Mouse (Mus musculus): ENCODE measurements around the gene Slc36a4.

- TF ChIP-seq USF1 (IDR thresholded peaks at IDR 0.05; ENCODE audit: low read depth) = no peak
- TF ChIP-seq POLR2A (IDR thresholded peaks at IDR 0.05; ENCODE audit: insufficient read length, low read depth) = no peak
- no peak for TF ChIP-seq E2F4 (IDR thresholded peaks at IDR 0.05; ENCODE audit: insufficient read depth)
- no peak for TF ChIP-seq MAX (IDR thresholded peaks at IDR 0.05; ENCODE audit: low read depth)
- no peak for TF ChIP-seq TCF12 (IDR thresholded peaks at IDR 0.05; ENCODE audit: insufficient read depth, poor library complexity, severe bottlenecking)
- TF ChIP-seq TCF3 (IDR thresholded peaks at IDR 0.05; ENCODE audit: insufficient read length, low read depth) = no peak
- TF ChIP-seq SRF (IDR thresholded peaks at IDR 0.05; ENCODE audit: control insufficient read depth, insufficient read length, low read depth) = no peak
- no peak for TF ChIP-seq POLR2AphosphoS2 (IDR thresholded peaks at IDR 0.05; ENCODE audit: insufficient read length, low read depth)
- TF ChIP-seq MYOG (IDR thresholded peaks at IDR 0.05; ENCODE audit: control insufficient read depth in 1 of 3, insufficient read depth in 1 of 3, insufficient read length in 2 of 3, low read depth in 2 of 3) = no peak
Measured at GRCm38 (mm10) chr9:15766379-15766778, 56.8 kb downstream of the Slc36a4 start.

All from myocyte (in vitro differentiated cells).